Mouse (Mus musculus): ENCODE results near the gene Vmn1r47. TPM values are rescaled to one million over a fixed set of nuclear protein-coding genes. Genes with fewer than 3 reads are reported as not detected.

The Vmn1r47 gene
- total RNA-seq (2023) = not detected

GRCm38 (mm10) chr6:90015847-90016246, at the start of gene Vmn1r47:
Vmn1r47 (plus strand) TSS chr6:90016147.

DNA sequence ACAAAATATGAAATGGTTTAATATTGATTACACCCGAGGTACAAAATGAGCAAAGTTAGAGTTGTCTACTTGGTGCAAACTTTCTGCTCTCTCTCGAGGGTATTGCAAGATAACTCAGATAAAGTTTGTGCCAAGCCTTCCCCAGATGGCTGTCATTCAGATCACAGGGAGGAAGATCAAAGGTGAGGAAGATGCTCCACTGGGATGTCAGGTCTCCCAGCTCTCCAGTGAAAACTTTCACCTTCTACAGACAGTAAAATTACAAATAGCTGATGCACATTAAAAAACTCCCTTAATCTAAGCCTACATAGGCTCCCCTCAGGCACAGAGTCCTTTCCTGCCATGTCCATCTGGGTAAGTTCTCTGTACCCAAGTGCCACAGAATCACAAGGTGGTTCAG, 46.9 kb upstream of the Vmn1r47 start, which contains the start of gene Vmn1r46:
Vmn1r46 (plus strand) TSS at position 301 of the 400 bp plus-strand sequence.

GRCm38 (mm10) chr6:90036741-90037140, 20.8 kb downstream of the Vmn1r47 start, which contains the start of gene Vmn1r48:
Vmn1r48 (minus strand) TSS chr6:90036841.

Other genes with a start within 250 kb of the Vmn1r47 start
- not detected for gene Vmn1r42, start 139.7 kb upstream of the Vmn1r47 start, total RNA-seq (2023)
- not detected for gene Vmn1r43, start 139.7 kb upstream of the Vmn1r47 start, total RNA-seq (2023)
- gene Vmn1r44, start 132.5 kb upstream of the Vmn1r47 start, total RNA-seq (2023) = not detected
- gene Vmn1r45, start 75.5 kb upstream of the Vmn1r47 start, total RNA-seq (2023) = not detected
- not detected for gene Vmn1r46, start 46.8 kb upstream of the Vmn1r47 start, total RNA-seq (2023)
- not detected for gene Vmn1r48, start 20.7 kb downstream of the Vmn1r47 start, total RNA-seq (2023)
- not detected for gene Vmn1r49, start 62.4 kb downstream of the Vmn1r47 start, total RNA-seq (2023)
- not detected for gene Vmn1r50, start 85.3 kb downstream of the Vmn1r47 start, total RNA-seq (2023)
- not detected for gene Vmn1r51, start 106.4 kb downstream of the Vmn1r47 start, total RNA-seq (2023)
- not detected for gene Vmn1r52, start 158.7 kb downstream of the Vmn1r47 start, total RNA-seq (2023)
- not detected for gene V1ra8, start 186.6 kb downstream of the Vmn1r47 start, total RNA-seq (2023)
- gene Vmn1r53, start 208.3 kb downstream of the Vmn1r47 start, total RNA-seq (2023) = not detected
- gene Vmn1r54, start 230.2 kb downstream of the Vmn1r47 start, total RNA-seq (2023) = not detected

Measured in CD8-positive naive resting alpha-beta T cell, adult 57 days (primary cell).